Mouse (Mus musculus) small intestine, adult 2 months (tissue): Measurements from ENCODE around the gene Pla2g7. TPM values are rescaled to one million over a fixed set of nuclear protein-coding genes. Genes with fewer than 3 reads are reported as not detected.
A peak's percentile ranks its signal among the peaks of the same experiment; 100 is the strongest.

Experiments
- H3K27ac ChIP-seq: fragments of 200-500 bp; 2 replicates; pipeline ENCODE4 v1.5.1; 2012; ENCODE audit warnings: low read depth, low read length, control low read depth, inconsistent platforms; ENCODE audit not compliant: insufficient read depth
- H3K27me3 ChIP-seq: fragments of 200-500 bp; 2 replicates; pipeline ENCODE4 v1.6.1; 2012; ENCODE audit warnings: mild to moderate bottlenecking, moderate library complexity, low read length, inconsistent platforms; ENCODE audit not compliant: control insufficient read depth, insufficient read depth
- H3K36me3 ChIP-seq: fragments of 200-500 bp; 2 replicates; pipeline ENCODE4 v1.6.1; 2012; ENCODE audit warnings: mild to moderate bottlenecking, low read length, control low read depth, inconsistent platforms; ENCODE audit not compliant: control insufficient read depth, insufficient read depth
- H3K4me1 ChIP-seq: fragments of 200-500 bp; 2 replicates; pipeline ENCODE4 v1.6.1; 2012; ENCODE audit warnings: low read length, inconsistent platforms, mixed read lengths; ENCODE audit not compliant: control insufficient read depth, insufficient read depth, insufficient read length
- H3K4me3 ChIP-seq: fragments of 200-500 bp; 2 replicates; pipeline ENCODE4 v1.5.1; 2012; ENCODE audit warnings: low read depth, mild to moderate bottlenecking, control low read depth, inconsistent platforms, low read length, moderate library complexity
- CTCF ChIP-seq: fragments of 200-500 bp; IDR thresholded peaks from 2 replicates; pipeline ENCODE4 v1.5.1; 2012; ENCODE audit warnings: low read depth, mild to moderate bottlenecking, control low read depth, inconsistent platforms, low read length, moderate library complexity, mixed read lengths; ENCODE audit not compliant: insufficient replicate concordance, insufficient read length; ENCODE audit errors: extremely low read depth
- POLR2A ChIP-seq: fragments of 200-500 bp; IDR thresholded peaks from 2 replicates; pipeline ENCODE4 v1.6.1; 2012; ENCODE audit warnings: low read depth, mild to moderate bottlenecking, control low read depth, inconsistent platforms, low read length, moderate library complexity
- WGBS: fragments of 180-500 bp; shearing (Covaris S2); methylation state at CpG from one replicate; pipeline ENCODE4 v1.1.7; 2018; 5-methylcytosine and 5-hydroxymethylcytosine counted together
- polyA plus RNA-seq: library from polyadenylated mRNA; depleted of rRNA; stranded (reverse); fragments of >200 nt; gene quantifications from 2 replicates; pipeline ENCODE4 v1.2.3, GENCODE M21; 2012

Pla2g7 gene
- polyA plus RNA-seq, 1 experiment, result 3.8 TPM

DNA sequence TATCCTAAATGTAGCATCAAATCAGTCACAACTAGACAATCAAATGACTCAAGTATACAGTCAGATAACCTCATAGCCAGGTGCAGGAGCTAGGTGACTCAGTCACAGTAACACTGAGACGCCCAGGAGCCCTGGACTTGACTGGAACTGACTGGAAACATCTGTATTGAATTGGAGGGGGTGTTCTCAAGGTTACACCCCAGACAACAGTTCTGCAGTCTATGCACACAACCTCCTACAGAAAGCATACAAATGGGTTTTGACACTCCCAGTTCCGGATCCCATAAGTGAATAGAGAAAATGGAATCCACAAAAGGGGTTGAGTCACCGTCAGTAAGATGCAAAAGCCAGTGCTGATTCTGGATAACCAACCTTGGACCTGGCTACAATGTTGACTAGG is 9.2 kb upstream of the Pla2g7 start:
- WGBS, result 82% methylated on average over 3 of the region's 3 CpGs
- TF ChIP-seq POLR2A (no peak), CTCF (no peak)

DNA sequence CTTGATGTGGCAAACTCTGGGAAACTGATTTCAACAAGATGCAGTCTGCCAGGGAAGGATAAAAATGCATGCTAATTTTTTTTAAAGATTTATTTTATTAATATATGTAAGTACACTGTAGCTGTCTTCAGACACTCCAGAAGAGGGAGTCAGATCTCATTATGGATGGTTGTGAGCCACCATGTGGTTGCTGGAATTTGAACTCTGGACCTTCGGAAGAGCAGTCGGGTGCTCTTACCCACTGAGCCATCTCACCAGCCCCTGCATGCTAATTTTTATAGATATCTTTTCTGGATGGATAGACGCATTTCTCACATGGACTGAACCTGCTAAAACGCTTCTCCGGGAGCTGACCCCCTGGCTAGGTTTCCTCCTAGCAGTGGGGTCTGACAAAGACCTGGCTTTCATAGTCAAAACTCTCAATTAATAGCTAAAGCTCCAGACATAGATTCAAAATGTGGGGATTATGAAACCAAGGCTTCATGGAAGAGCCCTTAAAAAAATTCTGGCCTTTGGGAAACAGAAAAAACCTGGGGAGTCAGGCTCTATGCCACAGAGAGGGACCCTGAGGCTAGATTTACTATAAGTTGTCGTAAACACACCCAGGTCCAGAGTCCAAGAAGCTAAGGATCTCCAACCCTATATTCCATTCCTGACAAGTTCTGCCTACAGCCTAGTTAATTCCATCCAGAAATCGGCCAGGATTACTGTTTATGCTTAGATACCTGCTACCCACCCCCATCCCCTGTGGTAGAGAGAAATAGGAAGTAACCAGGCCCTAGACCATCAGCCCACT is 4.5 kb upstream of the Pla2g7 start:
- H3K4me3 ChIP-seq, result no peak overlapping the region
- TF ChIP-seq POLR2A (no peak), CTCF (no peak)
- peaks cover 2% of the 10 kb centered on the region; the same call in 1 of the 2 replicates for H3K4me1 ChIP-seq
- H3K27ac ChIP-seq, result no peak overlapping the region
- H3K36me3 ChIP-seq, result no peaks in the 10 kb centered on the region
- WGBS, result 61% methylated on average over 7 of the region's 7 CpGs
- no peaks in the 10 kb centered on the region for H3K27me3 ChIP-seq

More for the DNA sequence above, 9.2 kb upstream of the Pla2g7 start:
- Histone ChIP-seq H3K27me3 (no peaks in the 10 kb centered on the region), H3K4me1 (peaks cover 5% of the 10 kb centered on the region; the same call in 1 of the 2 replicates), H3K36me3 (no peaks in the 10 kb centered on the region), H3K4me3 (no peak overlapping the region), H3K27ac (no peak overlapping the region)

DNA sequence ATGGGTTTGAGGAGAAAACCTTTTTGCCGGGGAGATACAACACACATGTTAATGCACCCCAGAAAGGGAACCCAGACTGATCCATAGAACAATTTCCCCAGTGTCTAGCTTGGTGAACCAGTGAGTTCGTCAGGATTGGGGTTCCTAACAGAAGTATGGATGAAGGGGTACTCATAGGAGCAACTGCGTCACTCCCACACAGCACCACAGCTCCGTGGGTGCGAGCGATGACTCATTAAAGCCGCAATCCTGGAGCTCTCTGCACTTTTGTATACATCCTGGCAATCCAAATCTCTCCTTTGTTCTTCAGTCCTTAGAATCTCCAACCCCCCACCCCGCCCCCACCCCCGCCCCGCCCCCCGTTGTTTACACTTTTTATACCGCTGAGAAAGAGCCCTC is 306 bp upstream of the Pla2g7 start:
- 36% methylated on average over 12 of the region's 12 CpGs for WGBS

DNA sequence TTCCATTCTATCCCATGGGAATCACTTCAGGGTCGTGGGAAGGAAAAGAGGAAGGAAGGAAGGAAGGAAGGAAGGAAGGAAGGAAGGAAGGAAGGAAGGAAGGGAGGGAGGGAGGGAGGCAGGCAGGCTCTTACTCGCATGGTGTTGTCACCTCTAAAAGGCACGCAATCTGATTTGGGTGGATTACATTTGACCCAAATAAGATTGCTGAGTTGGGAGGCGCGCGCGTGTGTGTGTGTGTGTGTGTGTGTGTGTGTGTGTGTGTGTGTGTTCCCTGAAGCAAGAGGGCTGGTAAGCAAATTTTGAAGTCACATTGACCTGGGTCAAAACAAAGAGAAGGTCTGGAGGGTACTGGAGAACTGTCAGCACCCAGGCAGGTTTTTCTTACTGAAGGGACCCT is 1.4 kb downstream of the Pla2g7 start:
- 73% methylated on average over 7 of the region's 7 CpGs for WGBS

More for the DNA sequence above, 306 bp upstream of the Pla2g7 start:
- Histone ChIP-seq H3K27ac (no peak overlapping the region), H3K4me3 (no peak overlapping the region), H3K36me3 (no peaks in the 10 kb centered on the region), H3K27me3 (no peaks in the 10 kb centered on the region), H3K4me1 (peaks cover 4% of the 10 kb centered on the region; the same call in 1 of the 2 replicates)
- TF ChIP-seq CTCF, result no peak
- no peak for TF ChIP-seq POLR2A

DNA sequence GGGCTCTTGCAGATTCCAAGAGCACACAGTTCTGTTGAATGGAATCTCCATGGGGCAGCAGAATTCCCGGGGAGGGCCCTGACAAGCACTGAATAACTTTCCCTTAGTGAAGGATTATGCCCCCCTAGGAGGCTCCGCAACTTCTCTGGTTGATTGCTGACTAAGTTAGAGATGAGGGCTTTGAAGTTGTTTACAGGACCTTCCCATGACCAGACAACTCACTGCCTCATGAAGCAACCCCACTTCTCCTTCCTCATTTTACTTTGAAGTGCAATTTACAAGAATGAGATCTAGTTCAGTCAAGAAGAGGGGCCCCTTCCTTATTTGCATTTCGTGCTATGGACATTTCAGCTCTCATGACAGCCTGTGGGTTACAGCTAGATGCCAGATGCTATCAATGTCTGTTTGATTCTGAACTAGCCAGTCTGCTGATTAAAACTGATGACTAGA is 5.8 kb downstream of the Pla2g7 start:
- 48% methylated on average over 3 of the region's 3 CpGs for WGBS
- no peaks in the 10 kb centered on the region for H3K36me3 ChIP-seq
- H3K4me1 ChIP-seq, result peaks cover under 1% of the 10 kb centered on the region; the same call in 1 of the 2 replicates
- H3K4me3 ChIP-seq, result no peak overlapping the region
- no peak for TF ChIP-seq POLR2A
- TF ChIP-seq CTCF, result no peak
- H3K27ac ChIP-seq, result peak overlapping the region; percentile 42; the same call in 1 of the 2 replicates
- H3K27me3 ChIP-seq, result no peaks in the 10 kb centered on the region

More for the DNA sequence above, 1.4 kb downstream of the Pla2g7 start:
- H3K36me3 ChIP-seq, result no peaks in the 10 kb centered on the region
- H3K4me3 ChIP-seq, result peak overlapping the region; percentile 23; the same call in 1 of the 2 replicates
- H3K4me1 ChIP-seq, result peaks cover 2% of the 10 kb centered on the region; the same call in 1 of the 2 replicates
- H3K27ac ChIP-seq, result peak overlapping the region; percentile 35; the same call in 1 of the 2 replicates
- no peaks in the 10 kb centered on the region for H3K27me3 ChIP-seq
- TF ChIP-seq POLR2A (no peak), CTCF (no peak)

DNA sequence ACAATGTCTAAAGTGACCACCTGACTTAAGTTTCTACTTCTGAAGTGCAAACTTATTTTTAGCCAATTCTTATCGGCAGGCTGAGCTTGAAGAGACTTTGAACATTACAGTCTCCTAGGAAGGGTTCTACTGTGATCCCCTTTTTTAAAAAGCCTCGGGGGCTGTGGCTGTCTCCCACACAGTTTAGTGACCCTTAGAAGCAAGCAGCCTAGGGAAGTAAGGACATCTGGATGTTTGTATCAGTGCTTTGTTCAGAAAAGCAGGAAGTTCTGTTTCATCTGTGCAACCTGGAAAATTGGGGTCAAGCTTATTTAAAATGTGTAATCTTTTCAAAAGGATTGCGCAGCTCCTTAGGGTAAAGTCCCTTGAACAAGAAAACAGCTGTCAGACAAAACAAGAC is 12.6 kb downstream of the Pla2g7 start:
- Histone ChIP-seq H3K4me1 (peaks cover 5% of the 10 kb centered on the region; the same call in 1 of the 2 replicates), H3K27ac (no peak overlapping the region), H3K27me3 (no peaks in the 10 kb centered on the region), H3K36me3 (no peaks in the 10 kb centered on the region), H3K4me3 (no peak overlapping the region)
- TF ChIP-seq CTCF, result no peak
- TF ChIP-seq POLR2A, result no peak
- 15% methylated on average over 3 of the region's 3 CpGs for WGBS

DNA sequence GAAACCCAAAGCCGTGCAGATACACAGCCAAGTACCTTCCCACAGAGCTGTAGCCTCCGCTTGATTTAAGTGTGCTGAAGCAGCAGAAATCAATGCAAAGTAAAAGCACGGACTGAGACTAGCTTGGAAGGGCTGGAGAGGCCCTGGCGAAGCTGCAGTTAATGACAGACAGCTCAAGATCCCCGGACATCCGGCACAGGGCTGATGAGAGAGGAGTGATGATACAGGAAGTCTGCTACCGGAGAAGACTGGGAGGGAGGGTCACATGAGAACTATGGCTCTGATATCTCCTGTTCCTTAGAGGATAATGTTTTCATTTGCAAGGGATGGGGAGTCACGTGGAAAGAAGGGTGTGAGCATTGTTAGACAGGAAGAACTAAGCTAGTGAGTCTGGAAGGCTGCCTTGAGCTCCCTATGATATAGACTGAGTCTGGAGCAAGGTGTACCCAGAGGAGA is 13.1 kb downstream of the Pla2g7 start:
- Histone ChIP-seq H3K36me3 (no peaks in the 10 kb centered on the region), H3K27ac (no peak overlapping the region), H3K4me3 (no peak overlapping the region), H3K4me1 (peaks cover 5% of the 10 kb centered on the region; the same call in 1 of the 2 replicates), H3K27me3 (no peaks in the 10 kb centered on the region)
- TF ChIP-seq CTCF, result no peak
- no peak for TF ChIP-seq POLR2A
- WGBS, result 22% methylated on average over 8 of the region's 8 CpGs
